Mouse (Mus musculus) neural tube, embryonic 12.5 days (tissue): ENCODE results near the gene Gm5617. TPM values are rescaled to one million over a fixed set of nuclear protein-coding genes. Genes with fewer than 3 reads are reported as not detected.
"Not testable (repeated sequence)": the region's sequence is repeated elsewhere in the genome, so short reads cannot be mapped to it uniquely, and the experiment has no call there.

ENCODE experiments used
- ATAC-seq: fragments of 200-750 bp; cut with Nextera tagmentation; 2 replicates; pipeline ENCODE4 v1.8.0; 2017; ENCODE audit warnings: low read depth, mild to moderate bottlenecking, moderate TSS enrichment, moderate library complexity; ENCODE audit not compliant: low FRiP score
- H3K27ac ChIP-seq: fragments of 300-500 bp; sonication (generic); 2 replicates; pipeline ENCODE4 v1.5.1; 2016
- H3K27me3 ChIP-seq: fragments of 300-500 bp; sonication (generic); replicated peaks from 2 replicates; pipeline ENCODE4 v1.6.1; 2016; ENCODE audit warnings: mild to moderate bottlenecking
- H3K36me3 ChIP-seq: fragments of 300-500 bp; sonication (generic); 2 replicates; pipeline ENCODE4 v1.6.1; 2016; ENCODE audit warnings: mild to moderate bottlenecking
- H3K4me1 ChIP-seq: fragments of 300-500 bp; sonication (generic); 2 replicates; pipeline ENCODE4 v1.6.1; 2016
- H3K4me2 ChIP-seq: fragments of 300-500 bp; sonication (generic); replicated peaks from 2 replicates; pipeline ENCODE4 v1.6.1; 2016; ENCODE audit warnings: mild to moderate bottlenecking
- H3K4me3 ChIP-seq: fragments of 300-500 bp; sonication (generic); 2 replicates; pipeline ENCODE4 v1.5.1; 2016
- H3K9ac ChIP-seq: fragments of 300-500 bp; sonication (generic); 2 replicates; pipeline ENCODE4 v1.6.1; 2016; ENCODE audit warnings: mild to moderate bottlenecking
- H3K9me3 ChIP-seq: fragments of 300-500 bp; sonication (generic); 2 replicates; pipeline ENCODE4 v1.6.1; 2016; ENCODE audit warnings: mild to moderate bottlenecking
- WGBS: fragments of 180-500 bp; shearing (Covaris S2); methylation state at CpG from one replicate; pipeline ENCODE4 v1.1.7; 2016; 5-methylcytosine and 5-hydroxymethylcytosine counted together
- polyA plus RNA-seq: library from polyadenylated mRNA; unstranded; fragments of >200 nt; fragmentation: Nextera tagmentation; extraction: Ambion mirVana; gene quantifications from 2 replicates; pipeline ENCODE4 v1.2.1, GENCODE M21; 2016

Gm5617 gene
- polyA plus RNA-seq, 1 experiment from 2014 or later = 35.5 TPM

GRCm38 (mm10) chr9:48510134-48510533 is 14.9 kb downstream of the Gm5617 start:
- H3K4me2 ChIP-seq = no peak overlapping the region
- no peaks in the 10 kb centered on the region for H3K9me3 ChIP-seq
- no peak overlapping the region for H3K27ac ChIP-seq

GRCm38 (mm10) chr9:48515332-48515731 is 20.1 kb downstream of the Gm5617 start:
- Histone ChIP-seq H3K4me3 (no peak overlapping the region), H3K9ac (no peak overlapping the region), H3K9me3 (no peaks in the 10 kb centered on the region), H3K4me2 (no peak overlapping the region), H3K36me3 (no peaks in the 10 kb centered on the region), H3K27me3 (no peaks in the 10 kb centered on the region), H3K27ac (no peak overlapping the region), H3K4me1 (no peaks in the 10 kb centered on the region)
- ATAC-seq = no peak
- WGBS = 81% methylated on average over 1 of the region's 1 CpGs

More at GRCm38 (mm10) chr9:48510134-48510533, 14.9 kb downstream of the Gm5617 start:
- H3K27me3 ChIP-seq = no peaks in the 10 kb centered on the region
- no peak overlapping the region for H3K4me3 ChIP-seq
- 91% methylated on average over 5 of the region's 5 CpGs for WGBS
- no peak for ATAC-seq
- no peak overlapping the region for H3K9ac ChIP-seq
- H3K4me1 ChIP-seq = no peaks in the 10 kb centered on the region
- no peaks in the 10 kb centered on the region for H3K36me3 ChIP-seq

- WGBS = 58% methylated on average over 11 of the region's 11 CpGs
- Histone ChIP-seq H3K36me3 (no peaks in the 10 kb centered on the region), H3K27ac (no peak overlapping the region), H3K27me3 (no peaks in the 10 kb centered on the region), H3K9me3 (no peaks in the 10 kb centered on the region), H3K4me3 (no peak overlapping the region), H3K4me1 (no peaks in the 10 kb centered on the region), H3K4me2 (peak overlapping the region; percentile 35), H3K9ac (no peak overlapping the region)
- ATAC-seq = no peak
Observed at GRCm38 (mm10) chr9:48516615-48517371, 21.6 kb downstream of the Gm5617 start.

- Histone ChIP-seq H3K4me2 (peak overlapping the region; percentile 35), H3K27ac (peak overlapping the region; percentile 42; the same call in 1 of the 2 replicates)
- 40% methylated on average over 19 of the region's 19 CpGs for WGBS
Observed at GRCm38 (mm10) chr9:48517372-48518130, 22.3 kb downstream of the Gm5617 start.

GRCm38 (mm10) chr9:48520405-48520804 is 25.2 kb downstream of the Gm5617 start:
- not testable (repeated sequence) for H3K9ac ChIP-seq, ATAC-seq, H3K4me1 ChIP-seq, H3K4me2 ChIP-seq, H3K27ac ChIP-seq, H3K9me3 ChIP-seq, H3K27me3 ChIP-seq, H3K4me3 ChIP-seq, H3K36me3 ChIP-seq
- 26% methylated on average over 5 of the region's 7 CpGs for WGBS

More at GRCm38 (mm10) chr9:48517372-48518130, 22.3 kb downstream of the Gm5617 start:
- no peaks in the 10 kb centered on the region for H3K9me3 ChIP-seq
- no peaks in the 10 kb centered on the region for H3K4me1 ChIP-seq
- H3K9ac ChIP-seq = no peak overlapping the region
- no peaks in the 10 kb centered on the region for H3K36me3 ChIP-seq
- ATAC-seq = no peak
- H3K27me3 ChIP-seq = no peaks in the 10 kb centered on the region
- no peak overlapping the region for H3K4me3 ChIP-seq

- no peak for ATAC-seq
- WGBS = 8% methylated on average over 1 of the region's 1 CpGs
- no peaks in the 10 kb centered on the region for H3K27me3 ChIP-seq
- H3K9me3 ChIP-seq = no peaks in the 10 kb centered on the region
- no peak overlapping the region for H3K9ac ChIP-seq
- H3K36me3 ChIP-seq = no peaks in the 10 kb centered on the region
- H3K27ac ChIP-seq = no peak overlapping the region
- H3K4me1 ChIP-seq = no peaks in the 10 kb centered on the region
- no peak overlapping the region for H3K4me2 ChIP-seq
- no peak overlapping the region for H3K4me3 ChIP-seq
Observed at GRCm38 (mm10) chr9:48525566-48525965, 30.3 kb downstream of the Gm5617 start.

- Histone ChIP-seq H3K4me3 (no peak overlapping the region), H3K4me1 (no peaks in the 10 kb centered on the region), H3K36me3 (no peaks in the 10 kb centered on the region), H3K9me3 (no peaks in the 10 kb centered on the region), H3K27ac (no peak overlapping the region), H3K4me2 (no peak overlapping the region), H3K9ac (no peak overlapping the region), H3K27me3 (no peaks in the 10 kb centered on the region)
- no peak for ATAC-seq
- 91% methylated on average over 4 of the region's 4 CpGs for WGBS
Observed at GRCm38 (mm10) chr9:48526520-48526919, 31.3 kb downstream of the Gm5617 start.

GRCm38 (mm10) chr9:48531294-48531693 is 36.1 kb downstream of the Gm5617 start:
- no peak overlapping the region for H3K9ac ChIP-seq
- H3K9me3 ChIP-seq = no peaks in the 10 kb centered on the region
- no peak overlapping the region for H3K4me3 ChIP-seq
- H3K36me3 ChIP-seq = no peaks in the 10 kb centered on the region
- no peak overlapping the region for H3K4me2 ChIP-seq
- no peaks in the 10 kb centered on the region for H3K27me3 ChIP-seq
- H3K4me1 ChIP-seq = no peaks in the 10 kb centered on the region
- WGBS = 86% methylated on average over 4 of the region's 4 CpGs
- H3K27ac ChIP-seq = no peak overlapping the region
- ATAC-seq = no peak

GRCm38 (mm10) chr9:48532203-48532602 is 37.0 kb downstream of the Gm5617 start:
- no peak overlapping the region for H3K4me2 ChIP-seq
- no peak overlapping the region for H3K27ac ChIP-seq
- no peak for ATAC-seq
- H3K4me1 ChIP-seq = no peaks in the 10 kb centered on the region
- H3K9ac ChIP-seq = no peak overlapping the region
- no peaks in the 10 kb centered on the region for H3K36me3 ChIP-seq
- no peaks in the 10 kb centered on the region for H3K27me3 ChIP-seq
- WGBS = 78% methylated on average over 3 of the region's 3 CpGs
- no peaks in the 10 kb centered on the region for H3K9me3 ChIP-seq
- no peak overlapping the region for H3K4me3 ChIP-seq

- no peak overlapping the region for H3K27ac ChIP-seq
- no peak overlapping the region for H3K4me2 ChIP-seq
- no peaks in the 10 kb centered on the region for H3K9me3 ChIP-seq
- no peaks in the 10 kb centered on the region for H3K36me3 ChIP-seq
- 93% methylated on average over 2 of the region's 2 CpGs for WGBS
- H3K9ac ChIP-seq = no peak overlapping the region
- no peak overlapping the region for H3K4me3 ChIP-seq
- no peaks in the 10 kb centered on the region for H3K4me1 ChIP-seq
- H3K27me3 ChIP-seq = no peaks in the 10 kb centered on the region
- ATAC-seq = no peak
Observed at GRCm38 (mm10) chr9:48532730-48533129, 37.5 kb downstream of the Gm5617 start.

- no peak for ATAC-seq
- WGBS = 69% methylated on average over 1 of the region's 1 CpGs
- Histone ChIP-seq H3K4me3 (no peak overlapping the region), H3K9ac (no peak overlapping the region), H3K27ac (no peak overlapping the region), H3K36me3 (no peaks in the 10 kb centered on the region), H3K27me3 (no peaks in the 10 kb centered on the region), H3K4me1 (no peaks in the 10 kb centered on the region; the same call in 1 of the 2 replicates), H3K4me2 (no peak overlapping the region), H3K9me3 (peaks cover 7% of the 10 kb centered on the region; the same call in 1 of the 2 replicates)
Observed at GRCm38 (mm10) chr9:48536414-48536813, 41.2 kb downstream of the Gm5617 start.

GRCm38 (mm10) chr9:48537616-48538015 is 42.4 kb downstream of the Gm5617 start:
- H3K4me2 ChIP-seq = peak overlapping the region; percentile 54
- H3K27ac ChIP-seq, H3K9ac ChIP-seq, H3K36me3 ChIP-seq, H3K4me3 ChIP-seq, H3K9me3 ChIP-seq, H3K27me3 ChIP-seq, ATAC-seq, H3K4me1 ChIP-seq: not testable (repeated sequence)
- 13% methylated on average over 1 of the region's 1 CpGs for WGBS
